Mouse (Mus musculus) left cerebral cortex, postnatal 10 days (tissue): ENCODE data around the gene Nrl. TPM values are rescaled to one million over a fixed set of nuclear protein-coding genes. Genes with fewer than 3 reads are reported as not detected.

Experiments
- total RNA-seq, 2 experiments: library from RNA; stranded (reverse); gene quantifications; 2 replicates each; pipeline ENCODE4 v1.2.3; 2021

Gene Nrl
- total RNA-seq, 2 experiments from 2014 or later: 0.18 to 0.49 TPM

Other genes starting within 250 kb of the Nrl start
- gene Dhrs4, start 46.2 kb downstream of the Nrl start, total RNA-seq: 10 to 100 TPM; 11.6 to 12.9 TPM
- 100 to 1,000 TPM; 105 to 109 TPM for gene Carmil3, start 34.3 kb downstream of the Nrl start, total RNA-seq
- 100 to 1,000 TPM; 176 to 200 TPM for gene Cpne6, start 14.5 kb downstream of the Nrl start, total RNA-seq
- gene Pck2, start 15.3 kb upstream of the Nrl start, total RNA-seq: 10 to 100 TPM; 13.3 to 15.5 TPM
- gene Dcaf11, start 35.0 kb upstream of the Nrl start, total RNA-seq: 10 to 100 TPM; 66.1 to 68.0 TPM
- gene A730061H03Rik, start 35.4 kb upstream of the Nrl start, total RNA-seq: not detected
- not detected for gene Fitm1, start 50.6 kb upstream of the Nrl start, total RNA-seq
- 10 to 100 TPM; 83.0 to 84.9 TPM for gene Psme1, start 53.1 kb upstream of the Nrl start, total RNA-seq
- 10 to 100 TPM; 42.7 to 49.1 TPM for gene Emc9, start 60.3 kb upstream of the Nrl start, total RNA-seq
- gene Psme2, start 66.1 kb upstream of the Nrl start, total RNA-seq: 10 to 100 TPM; 56.3 to 67.2 TPM
- 10 to 100 TPM; 33.3 to 45.4 TPM for gene Rnf31, start 66.7 kb upstream of the Nrl start, total RNA-seq
- gene Irf9, start 78.6 kb upstream of the Nrl start, total RNA-seq: 10 to 100 TPM; 10.0 to 12.5 TPM
- gene Rec8, start 93.1 kb upstream of the Nrl start, total RNA-seq: 1 to 10 TPM; 2.9 to 3.2 TPM
- gene Ipo4, start 111.0 kb upstream of the Nrl start, total RNA-seq: 100 to 1,000 TPM; 141 to 164 TPM
- gene Gm49378, start 112.9 kb upstream of the Nrl start, total RNA-seq: 1 to 10 TPM; 3.2 to 5.5 TPM
- 10 to 100 TPM; 43.1 to 45.0 TPM for gene Tm9sf1, start 118.8 kb upstream of the Nrl start, total RNA-seq
- under 1 TPM; 0.75 to 0.85 TPM for gene Tssk4, start 125.2 kb upstream of the Nrl start, total RNA-seq
- 10 to 100 TPM; 43.7 to 48.4 TPM for gene Mdp1, start 135.5 kb upstream of the Nrl start, total RNA-seq
- 10 to 100 TPM; 27.6 to 27.9 TPM for gene Gmpr2, start 147.0 kb upstream of the Nrl start, total RNA-seq
- 100 to 1,000 TPM; 355 to 367 TPM for gene Nedd8, start 147.1 kb upstream of the Nrl start, total RNA-seq
- gene Tinf2, start 156.8 kb upstream of the Nrl start, total RNA-seq: 10 to 100 TPM; 13.9 to 16.0 TPM
- gene Tgm1, start 188.9 kb upstream of the Nrl start, total RNA-seq: under 1 TPM in 1 of 2 experiments, not detected in 1; 0.24 TPM
- 10 to 100 TPM; 46.6 to 48.2 TPM for gene Rabggta, start 197.3 kb upstream of the Nrl start, total RNA-seq
- 10 to 100 TPM; 93.2 to 94.9 TPM for gene Dhrs1, start 220.7 kb upstream of the Nrl start, total RNA-seq
- gene Nop9, start 220.7 kb upstream of the Nrl start, total RNA-seq: 10 to 100 TPM; 15.8 to 18.5 TPM
- gene Cideb, start 233.5 kb upstream of the Nrl start, total RNA-seq: under 1 TPM; 0.49 to 0.84 TPM
- gene Ltb4r2, start 236.4 kb upstream of the Nrl start, total RNA-seq: under 1 TPM; 0.41 to 0.43 TPM
- under 1 TPM; 0.51 to 0.64 TPM for gene Ltb4r1, start 241.0 kb upstream of the Nrl start, total RNA-seq